Mouse (Mus musculus) adipocyte (in vitro differentiated cells): Measurements from ENCODE around the gene Parp2.
"Not testable (repeated sequence)": the region's sequence is repeated elsewhere in the genome, so short reads cannot be mapped to it uniquely, and the experiment has no call there.

Experiments used
- DNase-seq: peaks from one replicate; pipeline ENCODE4 v3.0.0-alpha.2; 2016; ENCODE audit warnings: low spot score

The Parp2 gene

GRCm38 (mm10) chr14:50807487-50808072 is at the start of gene Parp2, which contains the start of gene Ccnb1ip1:
Gene Parp2 (plus strand): TSS chr14:50807841.
Gene Ccnb1ip1 (minus strand): TSS chr14:50807732.
- peak; percentile 94 for DNase-seq

DNA sequence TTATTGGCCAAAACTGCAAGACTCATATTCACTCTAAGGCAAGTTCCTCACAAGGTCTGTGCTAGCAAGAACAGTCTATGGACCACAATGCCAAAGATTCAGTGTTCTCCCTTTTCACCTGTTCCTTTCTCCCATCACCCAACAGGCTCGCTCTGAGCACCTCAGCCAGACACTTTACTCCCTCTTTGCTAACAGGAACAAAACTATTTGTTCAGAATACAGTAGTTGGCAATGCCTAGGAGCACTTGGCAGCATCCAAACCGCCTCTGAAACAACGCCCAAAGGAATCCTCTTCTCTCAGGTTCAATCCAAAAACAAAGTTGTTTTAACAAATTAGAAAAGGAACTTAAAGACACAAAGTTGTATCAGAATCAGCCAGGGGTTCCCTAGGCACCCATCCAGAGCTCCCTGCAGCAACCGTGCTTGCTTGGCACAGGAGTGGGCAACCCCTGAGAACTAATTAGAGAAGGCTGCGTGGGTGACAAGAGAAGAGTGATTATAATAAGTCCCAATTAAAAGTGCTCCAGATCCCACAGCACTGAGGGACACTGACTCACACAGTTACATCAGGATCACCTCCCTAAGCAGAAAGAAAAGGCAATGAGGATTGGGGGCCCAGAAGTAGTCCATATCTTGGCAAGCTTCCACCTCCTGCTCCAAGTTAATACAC is 49.1 kb upstream of the Parp2 start:
- DNase-seq = no peak

GRCm38 (mm10) chr14:50765736-50766135 is 41.9 kb upstream of the Parp2 start:
- DNase-seq = no peak

- DNase-seq = peak; percentile 14
Observed at GRCm38 (mm10) chr14:50771342-50771741, 36.3 kb upstream of the Parp2 start.

- no peak for DNase-seq
Observed at GRCm38 (mm10) chr14:50782166-50782565, 25.5 kb upstream of the Parp2 start.

- DNase-seq = peak; percentile 15
Observed at GRCm38 (mm10) chr14:50784391-50785250, 23.0 kb upstream of the Parp2 start.

DNA sequence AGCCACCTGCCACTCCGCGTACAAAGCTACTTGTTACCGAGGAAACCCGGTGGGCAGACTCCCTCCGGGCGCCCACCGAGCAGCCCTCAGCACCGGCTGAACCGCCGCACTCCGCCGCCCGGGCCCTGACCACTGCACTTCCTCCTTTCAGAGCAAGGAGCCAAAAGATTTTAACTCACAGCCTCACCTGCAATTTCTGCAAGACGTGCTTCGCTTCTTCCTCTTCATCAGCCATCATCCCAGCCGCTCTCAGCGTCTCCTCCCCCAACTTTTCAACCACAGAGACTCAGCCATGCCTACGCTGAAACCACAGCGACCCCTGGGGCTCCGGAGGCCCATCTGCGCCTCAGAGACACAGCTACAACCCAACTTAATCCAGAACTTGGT is 22.4 kb upstream of the Parp2 start, which contains the start of gene Ttc5:
TSS of gene Ttc5 (minus strand) at position 269 of the 387 bp plus-strand sequence.
- peak; percentile 88 for DNase-seq

DNA sequence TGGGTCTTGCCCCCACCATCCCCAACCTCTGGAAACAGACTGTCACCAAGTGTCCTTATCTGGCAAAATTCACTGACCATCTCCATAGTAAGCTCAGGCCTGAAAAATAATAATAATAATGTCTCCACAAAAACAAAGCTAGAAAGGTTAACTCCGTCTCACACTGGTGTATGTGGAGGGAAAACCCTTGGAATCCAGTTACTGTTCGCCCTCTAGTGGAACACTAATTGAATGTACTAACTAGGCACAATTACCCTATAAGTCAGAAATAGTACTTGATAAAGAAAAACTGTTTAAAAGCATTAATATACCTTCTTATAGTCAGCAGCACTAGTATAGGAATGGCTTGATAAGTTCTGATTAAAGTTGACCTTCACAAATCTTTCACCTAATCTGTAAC is 19.5 kb upstream of the Parp2 start:
- DNase-seq = peak; percentile 24

- no peak for DNase-seq
Observed at GRCm38 (mm10) chr14:50795261-50795935, 12.2 kb upstream of the Parp2 start.

GRCm38 (mm10) chr14:50795965-50796364 is 11.7 kb upstream of the Parp2 start:
- no peak for DNase-seq

GRCm38 (mm10) chr14:50796464-50796863 is 11.2 kb upstream of the Parp2 start:
- DNase-seq = no peak

DNA sequence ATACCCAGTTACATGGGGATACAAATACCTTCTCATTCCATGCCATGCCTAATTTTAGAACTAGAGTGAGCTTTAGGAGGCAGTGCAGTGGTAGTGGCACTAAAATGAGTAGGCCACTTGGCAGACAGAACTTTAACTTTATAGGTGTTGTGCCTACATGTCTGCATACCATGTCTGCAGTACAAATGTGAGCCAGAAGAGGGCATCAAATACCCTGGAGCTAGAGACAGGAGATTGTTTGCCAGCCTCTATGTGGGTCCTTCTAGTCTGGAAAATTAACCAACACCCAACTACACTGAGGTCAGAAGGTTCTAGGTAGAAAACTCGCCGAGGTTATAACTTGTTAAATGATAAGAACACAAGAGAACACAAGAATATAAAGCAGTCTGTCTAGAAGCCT is 9.1 kb upstream of the Parp2 start:
- DNase-seq = no peak

DNA sequence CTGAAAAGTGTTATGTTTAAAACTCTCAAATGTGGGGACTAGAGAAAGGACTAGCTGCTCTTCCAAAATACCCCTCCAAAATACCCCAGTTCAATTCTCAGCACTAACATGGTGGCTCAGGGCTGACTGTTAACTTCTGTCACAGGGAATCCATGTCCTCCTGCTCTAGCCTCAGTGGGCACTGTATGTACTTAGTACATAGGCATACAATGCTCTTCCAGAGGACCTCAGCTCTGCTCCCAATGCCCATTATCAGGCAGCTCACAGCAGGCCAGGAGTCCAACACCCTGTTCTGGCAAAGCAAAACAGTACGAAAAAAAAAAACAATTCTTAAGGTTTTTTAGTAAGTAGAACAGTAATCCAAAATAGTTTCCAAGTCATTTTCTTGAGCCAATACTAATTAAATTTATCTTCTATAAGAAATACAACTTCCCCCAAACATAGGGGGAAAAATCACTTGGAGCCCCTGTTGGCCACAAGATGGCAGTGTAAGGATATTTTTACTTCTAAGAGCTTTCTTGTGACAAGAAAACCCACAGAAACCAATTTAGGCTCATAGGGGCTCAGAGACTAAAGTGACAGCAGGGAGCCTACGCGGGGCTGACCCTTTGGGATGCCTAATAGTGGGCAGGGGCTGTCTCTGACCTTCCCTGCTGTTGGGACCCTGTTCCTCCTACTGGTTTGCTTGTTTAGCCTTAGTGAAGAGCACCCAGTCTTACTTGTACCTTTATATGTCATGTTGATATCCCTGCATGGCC is 8.0 kb upstream of the Parp2 start:
- DNase-seq = peak; percentile 60

DNA sequence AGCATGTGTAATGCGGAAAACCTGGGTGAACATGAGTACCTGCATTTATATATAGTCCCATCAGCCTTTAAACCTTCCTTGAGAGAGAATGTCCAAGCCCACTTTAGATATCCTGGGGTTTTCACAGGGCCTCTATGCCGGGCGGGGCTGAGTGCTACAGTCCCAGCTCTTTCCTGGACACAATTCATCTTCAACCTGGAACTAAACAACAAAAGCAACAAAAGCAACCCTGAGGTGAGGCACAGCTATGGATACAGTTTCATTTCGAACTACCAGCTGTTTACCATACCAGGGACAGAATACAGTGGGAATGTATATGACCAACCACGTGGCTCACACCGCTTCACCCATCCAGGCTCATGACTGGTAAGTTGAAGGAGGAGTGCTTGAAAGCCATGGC is 5.2 kb upstream of the Parp2 start:
- DNase-seq = no peak

DNA sequence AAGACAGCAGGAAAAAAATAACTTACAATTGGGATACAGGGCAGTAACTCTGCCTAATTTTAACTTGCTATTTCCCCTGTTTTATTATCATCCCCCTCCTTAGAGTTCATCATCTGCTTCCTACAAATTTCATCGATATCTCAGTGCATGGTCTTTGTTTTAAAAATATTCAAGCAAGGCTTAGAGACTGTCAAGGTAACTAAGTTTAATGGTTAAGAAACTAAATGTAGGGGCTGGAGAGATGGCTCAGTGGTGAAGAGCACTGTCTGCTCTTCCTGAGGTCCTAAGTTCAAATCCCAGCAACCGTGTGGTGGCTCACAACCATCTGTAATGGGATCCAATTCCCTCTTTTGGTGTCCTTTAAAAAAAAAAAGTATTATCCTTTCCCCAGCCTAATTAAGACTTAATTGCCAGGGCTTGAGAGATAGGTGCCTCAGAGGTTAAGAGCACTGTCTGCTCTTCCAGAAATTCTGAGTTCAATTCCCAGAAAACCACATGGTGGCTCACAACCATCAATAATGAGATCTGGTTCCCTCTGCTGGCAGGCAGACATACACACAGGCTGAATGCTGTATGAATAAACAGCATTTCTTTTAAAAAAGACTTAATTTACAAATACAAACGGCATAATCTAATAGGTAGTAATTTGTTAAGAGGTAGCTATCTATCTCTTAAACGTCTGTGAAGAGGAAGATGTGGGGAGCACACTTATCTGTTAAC is 4.6 kb upstream of the Parp2 start:
- DNase-seq = peak; percentile 64

DNA sequence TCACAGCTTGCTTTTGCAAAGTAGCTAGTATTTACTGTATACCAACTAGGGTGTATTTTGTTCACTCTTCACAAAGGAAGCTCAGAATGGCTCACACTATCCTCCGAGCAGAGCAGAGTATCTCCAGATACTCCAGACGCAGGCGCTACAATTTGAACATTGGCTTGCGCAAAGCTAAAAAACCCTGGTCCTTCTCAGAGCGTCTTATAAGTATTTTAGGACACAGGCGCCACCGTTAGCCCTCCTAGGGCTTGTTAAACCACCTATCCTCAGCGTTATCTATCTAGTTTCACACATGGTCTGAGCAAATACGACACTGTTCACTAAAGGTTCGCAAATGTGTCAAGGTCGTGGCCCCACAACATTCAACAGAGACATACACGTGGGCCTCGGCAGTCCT is 3.0 kb upstream of the Parp2 start:
- no peak for DNase-seq

- not testable (repeated sequence) for DNase-seq
Observed at GRCm38 (mm10) chr14:50806469-50806868, 1.2 kb upstream of the Parp2 start.

GRCm38 (mm10) chr14:50813060-50813459 is 5.4 kb downstream of the Parp2 start:
- DNase-seq = no peak

- no peak for DNase-seq
Observed at GRCm38 (mm10) chr14:50823240-50823639, 15.6 kb downstream of the Parp2 start.

DNA sequence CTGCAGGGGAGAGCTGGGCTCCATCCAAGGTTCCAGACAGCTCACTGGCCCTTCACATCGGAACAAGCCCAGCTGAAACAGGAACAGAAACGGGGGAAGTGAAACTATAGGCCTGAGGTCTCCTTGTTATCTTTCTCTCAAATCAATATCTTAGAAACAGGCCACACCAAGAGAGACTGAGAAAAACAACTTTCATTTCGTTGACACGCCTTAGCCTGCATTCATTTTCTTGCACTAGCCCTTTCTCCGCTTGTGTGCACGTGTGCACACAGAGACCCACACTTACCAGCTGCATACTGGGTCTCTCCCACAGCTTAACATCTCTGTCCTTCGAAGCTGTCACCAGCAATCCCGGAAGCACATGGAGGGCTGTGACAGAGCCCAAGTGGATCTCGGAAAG is 16.6 kb downstream of the Parp2 start:
- DNase-seq = no peak

- DNase-seq = no peak
Observed at GRCm38 (mm10) chr14:50826579-50826978, 18.9 kb downstream of the Parp2 start.
